Mouse (Mus musculus) MEL (cell line): ENCODE measurements around the gene Cdh23. TPM values are rescaled to one million over a fixed set of nuclear protein-coding genes. Genes with fewer than 3 reads are reported as not detected.

ENCODE experiments used
- DNase-seq: peaks from one replicate; pipeline ENCODE4 v3.0.0; 2011; ENCODE audit warnings: low read depth, low spot score
- H3K27ac ChIP-seq: 2 replicates; pipeline ENCODE4 v1.5.1; 2012; ENCODE audit warnings: low read depth, mild to moderate bottlenecking, control low read depth, low read length, moderate library complexity; ENCODE audit not compliant: control insufficient read depth
- H3K27me3 ChIP-seq, 2 experiments: fragments of 150-350 bp in 1 of 2; sonication (generic) in 1 of 2; 2 replicates each; pipeline ENCODE4 v1.6.1; 2012; ENCODE audit warnings: low read length in 2 of 2, mild to moderate bottlenecking in 2 of 2, improper control_type of control experiment in 1 of 2, moderate library complexity in 1 of 2; ENCODE audit not compliant: insufficient read depth in 2 of 2, control insufficient read depth in 1 of 2
- H3K36me3 ChIP-seq, 2 experiments: 2 replicates each; pipeline ENCODE4 v1.6.1; 2012 to 2014; ENCODE audit warnings: low read length in 2 of 2, improper control_type of control experiment in 1 of 2, inconsistent platforms in 1 of 2, mild to moderate bottlenecking in 1 of 2; ENCODE audit not compliant: insufficient read depth in 2 of 2, control insufficient read depth in 1 of 2
- H3K4me1 ChIP-seq, 2 experiments: fragments of 150-350 bp in 1 of 2; sonication (generic) in 1 of 2; 2 replicates each; pipeline ENCODE4 v1.6.1; 2012; ENCODE audit warnings: low read length in 2 of 2, improper control_type of control experiment in 1 of 2, mild to moderate bottlenecking in 1 of 2; ENCODE audit not compliant: insufficient read depth in 2 of 2, control insufficient read depth in 1 of 2
- H3K4me3 ChIP-seq, 2 experiments: fragments of 150-350 bp in 1 of 2; sonication (generic) in 1 of 2; 2 replicates each; pipeline ENCODE4 v1.5.1; 2012; ENCODE audit warnings: low read depth in 2 of 2, low read length in 2 of 2, mild to moderate bottlenecking in 2 of 2, moderate library complexity in 2 of 2, control low read depth in 1 of 2, improper control_type of control experiment in 1 of 2; ENCODE audit not compliant: control insufficient read depth in 1 of 2, insufficient read depth in 1 of 2
- H3K79me2 ChIP-seq: 2 replicates; pipeline ENCODE4 v1.6.1; 2012; ENCODE audit warnings: mild to moderate bottlenecking, low read length, moderate library complexity; ENCODE audit not compliant: control insufficient read depth, poor library complexity, insufficient read depth
- H3K9ac ChIP-seq: 2 replicates; pipeline ENCODE4 v1.6.1; 2012; ENCODE audit warnings: low read depth, mild to moderate bottlenecking, control low read depth, low read length, moderate library complexity; ENCODE audit not compliant: control insufficient read depth, poor library complexity, severe bottlenecking
- H3K9me3 ChIP-seq: fragments of 150-350 bp; sonication (generic); replicated peaks from 2 replicates; pipeline ENCODE4 v1.6.1; 2012; ENCODE audit warnings: mild to moderate bottlenecking, low read length, improper control_type of control experiment, moderate library complexity; ENCODE audit not compliant: insufficient read depth
- BHLHE40 ChIP-seq: IDR thresholded peaks from 2 replicates; pipeline ENCODE4 v1.6.1; 2012; ENCODE audit warnings: low read depth, mild to moderate bottlenecking, inconsistent platforms, low read length, improper control_type of control experiment, borderline replicate concordance
- ETS1 ChIP-seq: IDR thresholded peaks from 2 replicates; pipeline ENCODE4 v1.6.1; 2012; ENCODE audit warnings: low read depth, mild to moderate bottlenecking, inconsistent platforms, low read length, improper control_type of control experiment, moderate library complexity
- GATA1 ChIP-seq: IDR thresholded peaks from 2 replicates; pipeline ENCODE4 v1.6.1; 2011; ENCODE audit warnings: low read depth, low read length, improper control_type of control experiment
- JUND ChIP-seq: IDR thresholded peaks from 2 replicates; pipeline ENCODE4 v1.6.1; 2011; ENCODE audit warnings: low read depth, mild to moderate bottlenecking, improper control_type of control experiment, low read length
- KAT2A ChIP-seq: conservative IDR thresholded peaks from 2 replicates; pipeline ENCODE4 v1.6.1; 2012; ENCODE audit warnings: low read depth, low read length, improper control_type of control experiment, inconsistent platforms
- MAFK ChIP-seq: IDR thresholded peaks from 2 replicates; pipeline ENCODE4 v1.6.1; 2011; ENCODE audit warnings: low read depth, mild to moderate bottlenecking, low read length, improper control_type of control experiment, borderline replicate concordance
- MAX ChIP-seq: IDR thresholded peaks from 2 replicates; pipeline ENCODE4 v1.6.1; 2011; ENCODE audit warnings: low read length, improper control_type of control experiment
- NELFE ChIP-seq: IDR thresholded peaks from 2 replicates; pipeline ENCODE4 v1.6.1; 2011; ENCODE audit warnings: low read depth, low read length, improper control_type of control experiment
- POLR2A ChIP-seq, 2 experiments: IDR thresholded peaks; 2 replicates each; pipeline ENCODE4 v1.6.1; 2011 to 2012; ENCODE audit warnings: low read length in 2 of 2, mild to moderate bottlenecking in 2 of 2, control low read depth in 1 of 2, improper control_type of control experiment in 1 of 2, low read depth in 1 of 2, moderate library complexity in 1 of 2; ENCODE audit not compliant: control insufficient read depth in 1 of 2, insufficient read depth in 1 of 2, poor library complexity in 1 of 2
- POLR2AphosphoS2 ChIP-seq: IDR thresholded peaks from 2 replicates; pipeline ENCODE4 v1.6.1; 2011; ENCODE audit warnings: low read length, improper control_type of control experiment
- RCOR1 ChIP-seq: IDR thresholded peaks from 2 replicates; pipeline ENCODE4 v1.6.1; 2012; ENCODE audit warnings: low read depth, mild to moderate bottlenecking, inconsistent platforms, low read length, improper control_type of control experiment
- SIN3A ChIP-seq: IDR thresholded peaks from 2 replicates; pipeline ENCODE4 v1.6.1; 2012; ENCODE audit warnings: low read length, improper control_type of control experiment, inconsistent platforms
- SMC3 ChIP-seq: IDR thresholded peaks from 2 replicates; pipeline ENCODE4 v1.6.1; 2011; ENCODE audit warnings: low read depth, low read length, improper control_type of control experiment
- TAL1 ChIP-seq: IDR thresholded peaks from 2 replicates; pipeline ENCODE4 v1.6.1; 2012; ENCODE audit warnings: mild to moderate bottlenecking, inconsistent platforms, low read length, moderate library complexity, mixed read lengths
- USF2 ChIP-seq, 2 experiments: IDR thresholded peaks; 2 replicates each; pipeline ENCODE4 v1.6.1; 2011 to 2012; ENCODE audit warnings: improper control_type of control experiment in 2 of 2, low read length in 2 of 2, borderline replicate concordance in 1 of 2, inconsistent platforms in 1 of 2, low read depth in 1 of 2, mild to moderate bottlenecking in 1 of 2; ENCODE audit not compliant: insufficient read depth in 1 of 2
- polyA plus RNA-seq, 2 experiments: library from polyadenylated mRNA; stranded (reverse) in 1 of 2; unstranded in 1 of 2; fragments of >175 nt in 1 of 2; fragments of >200 nt in 1 of 2; gene quantifications; 2 replicates each; pipeline versions ENCODE4 v1.2.1 to v1.2.4; 2012; ENCODE audit warnings: low replicate concordance in 2 of 2, low read depth in 1 of 2; ENCODE audit not compliant: insufficient read length in 2 of 2, insufficient read depth in 1 of 2, missing spikeins in 1 of 2
- total RNA-seq: library from RNA; depleted of rRNA; stranded (reverse); fragments of 300-350 nt; gene quantifications from 2 replicates; pipeline ENCODE4 v1.2.3, GENCODE M21; 2012

The Cdh23 gene
- total and polyA plus RNA-seq, 3 experiments, result 0.04 TPM; not detected in 2

DNA sequence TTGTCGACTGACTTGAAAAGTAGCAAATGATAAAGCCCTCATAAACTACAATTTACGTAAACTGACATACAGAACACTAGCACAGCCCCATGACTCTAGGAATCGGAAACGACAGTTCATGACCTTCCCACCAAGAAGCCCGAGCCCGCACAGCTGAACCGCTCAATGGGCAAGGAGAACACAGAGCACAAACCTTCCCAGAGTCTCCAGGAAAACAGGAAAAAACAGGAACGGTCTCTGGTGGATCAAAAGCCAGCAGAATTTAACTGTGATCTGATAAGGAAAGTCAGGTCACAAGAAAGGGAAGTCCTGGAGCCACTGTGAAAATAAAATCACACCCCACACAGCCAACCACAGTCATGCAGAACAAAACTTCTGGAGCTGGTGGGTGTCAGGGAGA is 26.1 kb downstream of the Cdh23 start:
- Histone ChIP-seq H3K36me3 (no peaks in the 10 kb centered on the region), H3K4me3 (no peak overlapping the region), H3K4me1 (no peaks in the 10 kb centered on the region), H3K27me3 (no peaks in the 10 kb centered on the region; a peak in 1 of 4 replicates), H3K79me2 (no peaks in the 10 kb centered on the region), H3K9ac (no peak overlapping the region), H3K9me3 (no peaks in the 10 kb centered on the region), H3K27ac (no peak overlapping the region)
- DNase-seq, result no peak
- TF ChIP-seq NELFE (no peak), USF2 (IDR thresholded peaks at IDR 0.05; ENCODE audit: borderline replicate concordance in 1 of 2, insufficient read depth in 1 of 2, low read depth in 1 of 2, low read length in 2 of 2) (no peak), BHLHE40 (no peak), POLR2AphosphoS2 (no peak), MAFK (no peak), MAX (no peak), SMC3 (no peak), GATA1 (0 out of 2 replicates have a peak, but pooled peaks have one; percentile 12)

DNA sequence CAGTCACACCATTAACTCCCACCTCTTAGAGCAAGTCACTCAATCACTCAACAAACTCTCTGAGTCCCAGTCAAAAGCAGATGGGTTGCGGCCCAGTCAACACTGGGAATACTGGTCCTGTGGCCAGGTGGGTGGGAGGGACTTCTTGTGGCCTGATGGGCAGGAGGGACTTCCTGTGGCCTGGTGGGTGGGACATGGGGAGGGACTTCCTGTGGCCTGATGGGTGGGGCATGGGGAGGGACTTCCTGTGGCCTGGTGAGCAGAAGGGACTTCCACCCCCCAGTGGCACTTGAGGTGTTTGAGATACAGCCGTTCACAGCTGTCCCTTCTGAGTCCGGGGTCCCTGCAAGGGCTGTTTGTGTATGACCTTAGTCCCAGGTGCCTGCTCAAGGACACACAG is 27.7 kb downstream of the Cdh23 start:
- no peak for TF ChIP-seq SIN3A
- no peak for TF ChIP-seq ETS1
- TF ChIP-seq BHLHE40, result no peak
- no peak for TF ChIP-seq RCOR1
- no peak for TF ChIP-seq JUND
- TF ChIP-seq KAT2A, result no peak
- TF ChIP-seq TAL1, result no peak
- no peak for TF ChIP-seq POLR2A (IDR thresholded peaks at IDR 0.05; ENCODE audit: control insufficient read depth in 1 of 2, insufficient read depth in 1 of 2, low read depth in 1 of 2, low read length in 2 of 2, poor library complexity in 1 of 2)
- no peak overlapping the region for H3K27ac ChIP-seq
- no peaks in the 10 kb centered on the region for H3K36me3 ChIP-seq
- no peaks in the 10 kb centered on the region for H3K4me1 ChIP-seq
- H3K9ac ChIP-seq, result no peak overlapping the region
- no peaks in the 10 kb centered on the region; a peak in 1 of 4 replicates for H3K27me3 ChIP-seq
- no peak overlapping the region for H3K4me3 ChIP-seq
- H3K79me2 ChIP-seq, result no peaks in the 10 kb centered on the region
- no peaks in the 10 kb centered on the region for H3K9me3 ChIP-seq
- no peak for DNase-seq

DNA sequence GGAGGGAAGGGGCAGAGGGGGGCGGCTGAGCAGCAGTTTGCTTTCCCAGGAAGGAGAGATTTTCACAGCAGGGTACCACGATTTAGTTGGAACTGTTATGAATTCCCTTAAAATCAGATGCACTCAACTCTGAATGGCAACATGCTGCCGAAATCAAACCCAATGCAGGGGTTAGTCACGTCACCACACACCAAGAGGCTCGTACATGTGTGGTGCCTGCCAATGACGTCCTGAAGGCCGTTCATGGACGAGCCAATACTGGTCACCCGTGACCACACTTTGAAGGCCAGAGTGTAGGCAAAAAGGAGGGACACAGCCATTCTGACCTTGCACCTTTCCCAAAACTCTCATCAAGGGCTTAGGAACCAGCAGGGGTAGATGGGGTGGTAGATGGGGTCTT is 35.3 kb downstream of the Cdh23 start:
- H3K79me2 ChIP-seq, result no peaks in the 10 kb centered on the region
- no peak overlapping the region for H3K27ac ChIP-seq

More for the DNA sequence above, 35.3 kb downstream of the Cdh23 start:
- no peak for TF ChIP-seq POLR2A (IDR thresholded peaks at IDR 0.05; ENCODE audit: control insufficient read depth in 1 of 2, insufficient read depth in 1 of 2, low read depth in 1 of 2, low read length in 2 of 2, poor library complexity in 1 of 2)
- Histone ChIP-seq H3K4me1 (no peaks in the 10 kb centered on the region), H3K27me3 (no peaks in the 10 kb centered on the region), H3K36me3 (no peaks in the 10 kb centered on the region), H3K4me3 (no peak overlapping the region), H3K9me3 (no peaks in the 10 kb centered on the region), H3K9ac (no peak overlapping the region)
- no peak for DNase-seq
